In the genomic region with DNA sequence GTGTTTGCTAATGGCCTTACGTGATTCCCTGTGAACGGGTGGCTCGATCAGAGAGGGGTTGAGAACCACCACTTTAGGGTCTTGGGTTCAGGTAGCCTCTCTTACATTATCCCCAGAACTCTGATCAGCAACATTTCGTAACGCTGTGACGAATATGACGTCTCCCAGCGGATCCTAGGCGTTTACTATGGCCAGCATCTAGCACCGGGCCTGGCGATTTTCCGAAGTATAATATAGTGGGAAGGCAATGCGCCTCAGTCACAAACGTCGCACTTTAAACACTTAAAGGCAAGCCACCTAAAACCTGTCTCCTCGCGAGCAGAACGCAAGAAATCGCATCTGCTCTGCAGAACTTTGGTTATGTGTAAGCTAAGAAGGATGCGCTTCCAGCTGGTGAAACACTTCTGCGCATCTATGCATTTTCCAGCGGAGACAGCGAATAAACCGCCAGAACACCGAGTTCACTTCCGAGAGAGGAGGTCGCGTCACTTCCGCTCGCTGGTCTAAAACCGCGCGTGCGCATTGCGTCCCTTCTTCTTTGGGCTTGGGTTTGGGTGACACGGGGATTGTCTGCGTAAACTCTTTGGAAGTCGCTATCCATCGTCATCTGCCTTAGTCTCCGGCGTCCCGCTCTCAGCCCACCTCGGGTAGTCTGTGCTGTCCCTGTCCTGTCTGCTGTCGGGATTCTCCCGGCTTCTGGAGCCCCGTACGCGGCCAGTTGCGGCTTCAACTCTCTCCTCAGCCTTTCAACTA, we compare ENCODE assay signal across 8 mouse cellular contexts. TPM values are rescaled to one million over a fixed set of nuclear protein-coding genes. Genes with fewer than 3 reads are reported as not detected.
DNase-seq lines count a peak whose midpoint lies in the region; ATAC-seq and TF ChIP-seq lines count a peak whose summit lies in the region.
"Had no signal": no experiment of that assay in that cellular context is flagged by ENCODE, and none has a peak within 500 bp of the region (broad histone marks: within the 10 kb centered on the region; RNA-seq: fewer than 3 reads in every experiment).

No protein-coding gene starts in this region.

- no peak overlapping the region for H3K27ac ChIP-seq in cerebellum, adult 2 months (ENCODE audit: insufficient read depth, low read length)
- 0 out of 2 replicates have a peak overlapping the region, but pooled peaks have one; percentile 32 for H3K27ac ChIP-seq in forebrain, embryonic 15.5 days (replicated peaks)
- peak overlapping the region; percentile 71 for H3K27ac ChIP-seq in hindbrain, embryonic 15.5 days (replicated peaks)
- H3K27ac ChIP-seq in lung, postnatal 0 days (ENCODE audit: low read length), result no peak overlapping the region
- H3K27ac ChIP-seq: heart, adult 2 months had no signal

- H3K4me3 ChIP-seq in cerebellum, adult 2 months (replicated peaks; ENCODE audit: insufficient read depth, low read depth, low read length), result peak overlapping the region; percentile 56
- peak overlapping the region; percentile 39 for H3K4me3 ChIP-seq in forebrain, embryonic 15.5 days
- H3K4me3 ChIP-seq in hindbrain, embryonic 15.5 days, result peak overlapping the region; percentile 37
- H3K4me3 ChIP-seq in lung, postnatal 0 days (ENCODE audit: low read depth, low read length), result peak overlapping the region; percentile 3; the same call in 1 of the 2 replicates
- H3K4me3 ChIP-seq: heart, adult 2 months had no signal

- peak; percentile 88 for ATAC-seq in forebrain, embryonic 15.5 days (replicated peaks)
- peak; percentile 86 for ATAC-seq in hindbrain, embryonic 15.5 days (ENCODE audit: low FRiP score, low read depth)
- peak; percentile 57; the same call in 1 of the 2 replicates for ATAC-seq in lung, postnatal 0 days

- DNase-seq in WW6 (ENCODE audit: low read depth, low spot score), result peak; percentile 63
- peak; percentile 62 to 63 for DNase-seq in cerebellum, adult 2 months
- peak; percentile 43 to 60 for DNase-seq in layer of hippocampus, postnatal 25 days (ENCODE audit: extremely low spot score in 1 of 2, low spot score in 1 of 2)
- DNase-seq in lung, postnatal 0 days (ENCODE audit: low spot score), result peak; percentile 69
- DNase-seq in right cerebral cortex, adult 2 months (ENCODE audit: low spot score in 2 of 2), result peak; percentile 65 to 67

- no peaks in the 10 kb centered on the region for H3K36me3 ChIP-seq in forebrain, embryonic 15.5 days
- no peaks in the 10 kb centered on the region for H3K36me3 ChIP-seq in hindbrain, embryonic 15.5 days
- no peaks in the 10 kb centered on the region for H3K36me3 ChIP-seq in lung, postnatal 0 days (ENCODE audit: insufficient read depth, low read length)

- no peaks in the 10 kb centered on the region for H3K9me3 ChIP-seq in forebrain, embryonic 15.5 days
- H3K9me3 ChIP-seq in hindbrain, embryonic 15.5 days, result no peaks in the 10 kb centered on the region
- no peaks in the 10 kb centered on the region for H3K9me3 ChIP-seq in lung, postnatal 0 days (ENCODE audit: low read length)

- H3K4me1 ChIP-seq in cerebellum, adult 2 months (ENCODE audit: control insufficient read depth, insufficient read depth, low read length), result no peaks in the 10 kb centered on the region
- H3K4me1 ChIP-seq in forebrain, embryonic 15.5 days, result no peaks in the 10 kb centered on the region
- no peaks in the 10 kb centered on the region for H3K4me1 ChIP-seq in hindbrain, embryonic 15.5 days (replicated peaks)
- no peaks in the 10 kb centered on the region for H3K4me1 ChIP-seq in lung, postnatal 0 days (ENCODE audit: insufficient read depth, low read depth, low read length)

- TF ChIP-seq CTCF in cerebellum, adult 2 months (IDR thresholded peaks at IDR 0.05; ENCODE audit: borderline replicate concordance, insufficient read depth, low read depth, low read length), result no peak
- TF ChIP-seq CTCF in lung, postnatal 0 days (IDR thresholded peaks at IDR 0.05), result no peak

- peak overlapping the region; percentile 55 for H3K4me2 ChIP-seq in forebrain, embryonic 15.5 days (replicated peaks)
- peak overlapping the region; percentile 72 for H3K4me2 ChIP-seq in hindbrain, embryonic 15.5 days
- peak overlapping the region; percentile 29; the same call in 1 of the 2 replicates for H3K4me2 ChIP-seq in lung, postnatal 0 days (replicated peaks; ENCODE audit: low read depth, low read length)

- peak; percentile 31; the same call in 1 of the 2 replicates for TF ChIP-seq POLR2A in cerebellum, adult 2 months (IDR thresholded peaks at IDR 0.05; ENCODE audit: borderline replicate concordance, insufficient read depth, low read length)

- H3K27me3 ChIP-seq in cerebellum, adult 2 months (ENCODE audit: control insufficient read depth, insufficient read depth, low read length), result no peaks in the 10 kb centered on the region
- H3K27me3 ChIP-seq in forebrain, embryonic 15.5 days, result no peaks in the 10 kb centered on the region
- no peaks in the 10 kb centered on the region for H3K27me3 ChIP-seq in hindbrain, embryonic 15.5 days
- H3K27me3 ChIP-seq in lung, postnatal 0 days (replicated peaks; ENCODE audit: insufficient read depth, low read length), result no peaks in the 10 kb centered on the region

- TF ChIP-seq EP300 in lung, postnatal 0 days (IDR thresholded peaks at IDR 0.05), result no peak

- WGBS in cerebellum, adult 2 months, result 38% methylated on average over 49 of the region's 49 CpGs
- WGBS in forebrain, embryonic 15.5 days, result 40% methylated on average over 49 of the region's 49 CpGs
- WGBS in hindbrain, embryonic 15.5 days, result 37% methylated on average over 49 of the region's 49 CpGs
- whole genome bisulfite sequencing in lung, postnatal 0 days, result 41% methylated on average over 49 of the region's 49 CpGs

- H3K9ac ChIP-seq in forebrain, embryonic 15.5 days (replicated peaks), result peak overlapping the region; percentile 7; the same call in 1 of the 2 replicates
- no peak overlapping the region for H3K9ac ChIP-seq in hindbrain, embryonic 15.5 days
- H3K9ac ChIP-seq in lung, postnatal 0 days (replicated peaks; ENCODE audit: low read depth), result no peak overlapping the region

RNA-seq across cellular contexts. Expression of a gene that starts 57.8 kb away (rescaled TPM):
- 46.9 and 47.7 TPM in 2 replicates for polyA plus RNA-seq in cerebellum, adult 2 months (2012; rRNA removed)
- polyA plus RNA-seq in forebrain, embryonic 15.5 days (2015; fragmentation: Nextera tagmentation; extraction: Ambion mirVana), result 26.9 and 28.2 TPM in 2 replicates
- polyA plus RNA-seq in hindbrain, embryonic 15.5 days (2015; fragmentation: Nextera tagmentation; extraction: Ambion mirVana), result 27.8 and 29.7 TPM in 2 replicates
- total RNA-seq in layer of hippocampus, postnatal 25 days (2021), result 10 to 100 TPM; 60.0 to 63.3 TPM
- 8.8 and 10.6 TPM in 2 replicates for polyA plus RNA-seq in lung, postnatal 0 days (2015; fragmentation: Nextera tagmentation; extraction: Ambion mirVana)

RNA-seq across cellular contexts. Expression of a gene that starts 59.5 kb away (rescaled TPM):
- not detected in 2 replicates for polyA plus RNA-seq in cerebellum, adult 2 months (2012; rRNA removed)
- polyA plus RNA-seq in forebrain, embryonic 15.5 days (2015; fragmentation: Nextera tagmentation; extraction: Ambion mirVana), result not detected in 2 replicates
- not detected in 2 replicates for polyA plus RNA-seq in hindbrain, embryonic 15.5 days (2015; fragmentation: Nextera tagmentation; extraction: Ambion mirVana)
- total RNA-seq in layer of hippocampus, postnatal 25 days (2021), result not detected
- not detected in 2 replicates for polyA plus RNA-seq in lung, postnatal 0 days (2015; fragmentation: Nextera tagmentation; extraction: Ambion mirVana)
- total RNA-seq: heart, adult 2 months had no signal
- polyA plus RNA-seq: heart, adult 2 months had no signal

Comparison
In these comparisons a context has a peak if more than half of its experiments do, and no peak if none do; other contexts are left out.
1. H3K27ac ChIP-seq: peak in forebrain, embryonic 15.5 days (single experiment) and hindbrain, embryonic 15.5 days (single experiment); none in cerebellum, adult 2 months (single experiment) and lung, postnatal 0 days (single experiment).
2. H3K4me3 ChIP-seq: peak in every context shown above with its lines; median percentile 56 in cerebellum, adult 2 months; 39 in forebrain, embryonic 15.5 days; 37 in hindbrain, embryonic 15.5 days; 3 in lung, postnatal 0 days.
3. Peak in every context shown above with its lines, with median percentiles within 50 percentile points of each other: DNase-seq, ATAC-seq and H3K4me2 ChIP-seq.